Mouse (Mus musculus) cerebellum, adult 9-10 months (tissue): ENCODE measurements at regions not wholly inside any gene's neighbourhood (a gene's known extent, or its start where the extent isn't known, plus 50 kb on each side); places are given as distances from the start of the nearest gene placed in this dataset.

Experiments used
- DNase-seq: peaks from one replicate; pipeline ENCODE4 v3.0.0; 2022

DNA sequence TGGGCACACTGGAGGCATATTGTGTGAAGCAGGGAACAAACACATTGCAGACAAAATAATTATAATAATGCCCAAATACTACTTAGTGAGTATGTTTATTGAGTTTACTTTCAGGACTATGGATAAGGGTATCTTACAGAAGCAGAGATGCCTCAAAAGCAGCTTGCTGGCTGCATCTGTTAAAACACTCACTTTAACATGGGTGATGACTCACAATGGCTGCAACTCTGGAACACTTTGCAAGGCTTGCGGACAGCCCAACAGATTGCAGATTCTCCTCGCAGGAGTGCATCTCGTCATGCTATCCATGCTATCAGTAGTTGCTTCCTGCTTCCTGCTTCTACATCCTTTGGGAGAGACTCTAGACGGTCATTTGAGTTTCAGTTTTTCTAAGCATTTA is 373.2 kb upstream of the Arpp21 start:
- no peak for DNase-seq

DNA sequence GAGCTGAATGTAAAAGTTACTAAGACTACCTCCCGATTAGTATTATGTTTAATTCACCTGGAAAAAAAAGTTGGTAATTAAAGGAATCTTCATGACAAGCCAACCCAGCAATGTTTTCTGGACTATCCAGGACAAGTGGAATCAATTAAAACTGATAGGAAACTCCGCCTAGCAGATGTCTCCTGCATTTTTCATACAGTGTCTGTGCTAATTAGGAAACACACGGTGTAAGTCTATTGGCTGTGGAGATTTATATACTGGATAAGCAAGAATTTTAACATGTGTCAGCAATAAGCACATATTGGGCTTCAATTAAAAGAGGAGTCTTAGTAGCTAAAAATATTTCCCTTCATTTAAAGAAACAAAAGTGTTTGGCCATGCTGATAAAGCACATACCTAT is 371.5 kb upstream of the Arpp21 start:
- no peak for DNase-seq

DNA sequence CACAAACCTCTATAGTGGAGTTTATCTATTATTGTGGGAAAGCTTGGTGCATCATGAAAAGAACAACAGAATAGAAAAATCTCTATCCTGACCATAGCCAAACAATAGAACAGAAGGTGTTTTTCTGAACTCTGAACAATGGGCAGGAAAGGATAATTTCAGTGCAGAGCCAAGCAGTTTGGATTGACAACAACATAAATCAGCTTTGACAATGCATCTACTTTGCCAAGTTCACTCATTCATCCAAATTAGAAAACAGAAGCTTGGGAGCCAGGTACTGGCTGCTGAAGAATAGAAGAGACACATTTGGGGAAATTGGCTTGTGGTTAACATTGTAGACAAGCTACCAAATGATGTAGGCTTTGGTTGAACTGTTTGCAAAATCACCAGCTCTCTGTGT is 360.0 kb upstream of the Arpp21 start:
- DNase-seq = peak; percentile 82

DNA sequence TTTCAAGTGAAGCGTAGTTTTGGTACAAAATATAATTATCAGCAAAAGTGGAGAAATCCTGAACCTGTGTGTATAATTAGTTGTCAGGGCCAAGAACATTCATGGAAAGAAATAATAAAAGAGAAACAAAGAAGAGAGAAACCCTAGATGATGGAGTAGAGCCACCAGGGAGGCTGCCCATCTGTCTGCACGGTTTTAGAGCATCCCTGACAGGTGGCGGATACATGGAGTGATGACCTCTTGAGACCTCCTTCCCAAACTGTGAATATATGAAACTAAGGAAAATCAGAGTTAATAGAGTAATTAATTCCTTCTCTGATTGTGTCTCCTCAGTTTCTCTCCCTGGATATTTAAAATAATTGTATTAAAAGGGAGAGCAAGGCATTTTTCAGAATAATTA is 354.5 kb upstream of the Arpp21 start:
- DNase-seq = peak; percentile 58

DNA sequence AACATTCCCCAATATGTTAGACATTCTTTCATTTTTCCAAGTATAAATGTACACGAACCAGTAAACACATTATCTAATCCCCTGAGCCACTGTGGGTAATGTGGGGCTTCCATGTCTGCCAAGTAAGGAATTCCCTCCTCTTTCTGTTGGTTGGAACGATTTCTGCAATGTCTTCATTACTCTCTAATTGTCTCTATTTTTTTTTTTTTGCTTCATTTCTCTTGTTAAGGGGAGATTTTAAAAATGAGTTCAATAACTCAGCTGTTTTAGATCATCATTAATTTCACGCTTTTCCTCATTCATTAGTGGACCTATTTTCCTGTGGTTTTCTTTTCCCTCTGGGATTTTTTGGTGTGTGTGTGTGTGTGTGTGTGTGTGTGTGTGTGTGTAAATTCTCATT is 337.6 kb upstream of the Arpp21 start:
- DNase-seq = no peak

DNA sequence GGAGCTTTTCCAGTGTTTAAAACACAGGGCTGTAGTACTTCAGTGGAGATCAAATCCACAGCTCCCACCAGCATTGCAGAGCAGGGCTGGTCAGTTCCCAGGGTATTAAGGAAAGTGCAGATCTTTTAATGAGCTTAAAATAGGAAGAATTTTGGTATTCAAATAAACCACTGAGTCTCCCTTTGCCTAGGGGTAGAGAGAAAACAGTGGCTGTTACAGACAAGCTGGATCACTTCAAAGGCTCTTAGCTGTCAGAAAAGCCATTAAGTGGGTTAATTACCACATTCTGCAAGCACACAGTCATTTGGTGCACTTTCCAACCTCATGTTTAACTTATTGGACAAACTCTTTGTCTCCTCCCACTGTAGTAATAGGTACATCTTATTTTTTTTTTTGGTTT is 325.6 kb upstream of the Arpp21 start:
- no peak for DNase-seq

DNA sequence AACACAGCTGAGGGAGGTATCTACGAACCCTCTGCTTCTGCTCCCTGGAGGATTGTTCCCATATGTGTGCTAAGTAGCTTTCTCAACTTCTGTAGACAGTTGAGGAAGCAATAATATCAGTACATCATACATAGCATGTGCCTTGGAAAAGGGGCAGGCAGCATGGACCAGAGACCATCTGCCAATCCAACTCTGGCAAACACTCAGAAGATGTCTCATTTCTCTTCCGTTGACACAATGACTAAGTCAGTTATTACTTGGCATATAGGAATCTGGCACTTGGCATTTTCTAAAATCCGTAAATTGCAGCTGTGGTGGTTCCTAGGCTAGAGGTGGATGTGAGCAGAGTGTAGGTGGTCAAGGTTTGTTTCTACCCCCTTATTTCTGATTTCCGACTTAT is 324.5 kb upstream of the Arpp21 start:
- peak; percentile 17 for DNase-seq

DNA sequence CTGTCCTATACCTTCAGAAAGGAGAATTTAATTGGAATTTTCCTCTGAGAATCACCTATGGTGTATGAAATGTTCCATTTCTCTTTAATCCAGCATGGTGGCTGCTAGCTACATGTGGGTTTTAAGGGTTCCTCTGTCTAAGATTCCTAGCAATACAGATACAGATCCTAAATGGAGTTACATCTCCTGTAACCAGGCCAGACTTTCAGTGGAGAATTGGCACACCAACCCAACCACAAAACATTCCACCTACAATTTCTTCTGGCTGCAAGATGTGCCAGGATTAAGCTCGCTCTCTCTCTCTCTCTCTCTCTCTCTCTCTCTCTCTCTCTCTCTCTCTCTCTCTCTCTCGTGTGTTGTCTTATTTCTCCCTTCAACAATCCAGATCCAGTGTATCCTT is 302.2 kb upstream of the Arpp21 start:
- no peak for DNase-seq

DNA sequence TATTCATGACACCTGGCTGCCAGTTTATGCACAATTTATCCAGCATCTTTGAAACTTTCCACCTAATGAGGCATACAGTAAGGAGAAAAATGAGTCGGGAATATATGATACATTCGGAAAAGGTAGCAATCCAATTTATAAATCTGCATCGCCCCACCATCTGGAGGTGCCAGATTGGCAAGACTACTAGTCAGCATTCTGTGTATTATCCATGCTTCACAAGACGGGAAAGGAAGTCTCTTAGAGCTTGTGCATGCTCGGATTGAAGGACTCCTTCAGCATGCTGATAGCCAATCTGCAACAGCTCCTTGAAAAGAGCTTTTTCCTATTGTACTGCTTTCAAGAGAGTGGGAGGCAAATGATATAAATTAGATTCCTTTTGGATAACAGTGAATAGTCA is 289.6 kb upstream of the Arpp21 start:
- peak; percentile 74 for DNase-seq

DNA sequence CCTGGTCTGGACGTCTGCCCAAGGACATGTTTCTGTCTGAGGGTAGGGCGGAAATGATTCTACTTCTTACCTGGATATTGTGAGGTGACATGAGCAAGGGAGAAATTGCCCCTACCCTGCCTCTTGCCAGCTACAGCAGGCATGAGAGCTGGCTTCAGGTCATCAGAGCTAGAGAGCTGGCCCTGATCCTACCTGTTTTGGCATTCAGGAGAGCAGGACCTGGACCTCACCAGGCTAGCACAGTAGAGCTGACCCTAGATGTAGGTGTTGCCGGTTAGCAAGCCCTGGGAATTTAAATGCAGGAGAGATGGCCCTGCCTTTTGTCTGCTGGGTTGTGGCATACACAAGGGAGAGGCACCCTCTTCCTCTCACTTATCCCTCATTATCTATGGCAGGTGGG is 287.5 kb upstream of the Arpp21 start:
- DNase-seq = peak; percentile 27

DNA sequence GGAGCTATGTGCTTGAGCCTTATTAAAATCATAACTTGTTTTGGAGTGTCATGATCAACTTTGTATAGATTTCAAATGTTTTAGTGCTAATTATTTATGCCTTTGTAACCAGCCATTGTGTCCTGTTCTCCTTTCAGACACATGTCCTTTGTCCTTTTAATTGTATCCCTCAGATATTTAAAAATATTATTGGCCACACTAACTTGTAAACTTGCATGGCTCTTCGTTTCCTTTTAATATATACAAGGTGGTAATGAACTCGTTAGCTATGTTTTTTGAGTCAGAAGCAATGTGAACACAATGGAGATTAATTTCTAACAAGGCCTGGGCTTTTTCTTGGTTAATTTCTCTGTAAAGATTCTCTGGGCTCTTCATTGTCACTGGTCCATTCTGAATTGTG is 275.0 kb upstream of the Arpp21 start:
- DNase-seq = no peak

DNA sequence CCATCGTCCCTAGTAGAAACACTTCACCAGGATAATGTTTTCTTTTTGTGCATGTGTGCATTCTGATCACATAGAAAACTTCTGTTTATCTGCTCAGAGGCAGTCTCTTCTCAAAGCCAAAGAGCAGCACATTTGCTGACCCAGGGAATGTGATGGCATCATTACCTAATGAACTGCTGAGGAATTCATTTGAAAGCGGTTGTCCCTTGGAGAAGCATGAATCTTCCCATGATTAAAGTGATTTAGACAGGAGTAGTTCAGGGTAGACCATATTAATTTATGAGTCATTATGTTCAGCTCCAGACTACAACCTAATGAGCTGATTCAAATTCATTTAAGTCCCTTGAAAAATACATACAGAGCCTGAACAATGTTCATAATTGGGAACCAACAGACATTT is 271.1 kb upstream of the Arpp21 start:
- no peak for DNase-seq

DNA sequence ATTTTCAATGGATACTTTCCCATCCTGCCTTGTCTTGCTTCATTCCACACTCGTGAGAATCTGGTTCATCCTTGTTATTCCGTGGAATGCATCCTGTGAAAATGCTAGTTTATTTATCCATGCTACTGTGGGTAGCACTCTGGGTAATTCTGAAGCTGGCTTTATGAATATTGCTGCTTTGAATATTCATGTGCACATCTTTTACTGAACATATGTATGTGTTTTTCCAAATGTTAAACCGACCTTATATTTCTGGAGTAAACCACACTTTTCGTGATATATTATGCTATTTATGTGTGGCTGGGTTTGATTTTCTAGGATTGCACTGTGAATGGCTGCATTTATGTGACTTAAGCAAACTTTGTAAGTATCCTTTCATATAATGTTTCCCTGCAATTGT is 262.9 kb upstream of the Arpp21 start:
- DNase-seq = no peak

DNA sequence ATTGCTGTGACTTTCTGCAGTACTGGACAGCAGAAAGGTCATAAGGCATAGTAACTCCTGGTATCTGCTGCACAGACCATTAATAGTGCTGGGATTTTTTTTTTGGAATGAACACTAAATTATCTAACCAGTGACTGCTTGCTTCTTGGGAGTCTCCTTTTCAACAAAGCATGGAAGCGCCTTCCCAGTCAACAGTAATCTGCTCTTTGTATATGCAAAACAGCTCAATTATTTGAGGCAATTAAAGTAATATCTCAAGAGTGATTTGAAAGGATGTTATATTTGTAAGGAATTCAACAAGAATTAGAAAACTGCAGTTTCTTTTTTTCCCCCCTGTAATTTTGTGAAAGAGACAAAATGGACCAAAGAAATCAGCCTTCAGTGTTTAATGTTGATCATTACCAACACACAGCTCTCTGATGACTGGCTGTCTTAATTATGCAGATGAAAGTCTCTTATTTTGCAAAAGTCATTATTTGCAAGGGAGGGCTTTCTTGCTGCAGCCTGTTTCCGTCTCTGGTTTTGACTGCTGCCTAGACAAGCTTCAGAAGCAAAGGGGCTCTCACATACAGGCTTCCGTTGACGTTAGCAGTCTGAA is 260.3 kb upstream of the Arpp21 start:
- DNase-seq = no peak

DNA sequence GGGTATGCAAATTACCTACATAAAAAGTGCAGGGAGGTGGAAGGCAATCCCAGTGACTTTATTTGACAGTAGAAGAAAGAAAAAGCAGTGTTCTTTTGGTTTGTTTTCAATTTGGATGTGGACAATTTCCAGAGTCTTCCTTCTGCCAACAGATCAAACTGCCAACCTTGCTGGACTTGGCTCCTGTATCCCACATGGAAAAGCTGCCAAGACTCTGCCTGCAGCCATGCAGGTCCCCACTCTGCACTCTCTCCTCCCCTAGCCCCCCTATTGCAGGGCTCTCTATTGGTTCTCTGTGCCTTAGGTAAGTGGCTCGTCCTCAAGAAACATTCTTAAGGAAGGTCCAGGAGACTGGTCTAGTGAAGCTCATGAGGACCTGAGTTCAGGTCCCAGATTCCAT is 255.2 kb upstream of the Arpp21 start:
- DNase-seq = peak; percentile 94

DNA sequence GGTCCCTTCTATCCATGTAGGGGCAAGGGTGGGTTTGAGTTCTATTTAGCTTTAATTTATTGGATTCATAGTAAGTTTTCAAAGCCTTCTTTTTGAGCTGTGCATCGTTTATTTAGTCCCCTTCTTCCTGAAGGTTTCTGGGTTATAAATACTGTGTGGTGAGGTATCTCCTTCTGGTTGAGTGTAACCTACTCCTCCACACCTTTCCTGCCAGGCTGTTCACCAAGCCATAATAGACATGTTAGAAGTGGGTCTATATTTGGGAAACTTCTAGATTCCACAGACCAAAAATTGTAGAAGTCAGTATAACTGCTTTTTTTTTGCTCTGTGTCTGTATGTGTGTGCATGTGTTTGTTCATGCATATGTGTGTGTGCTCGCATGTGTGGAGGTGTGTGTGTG is 240.9 kb upstream of the Arpp21 start:
- DNase-seq = no peak

DNA sequence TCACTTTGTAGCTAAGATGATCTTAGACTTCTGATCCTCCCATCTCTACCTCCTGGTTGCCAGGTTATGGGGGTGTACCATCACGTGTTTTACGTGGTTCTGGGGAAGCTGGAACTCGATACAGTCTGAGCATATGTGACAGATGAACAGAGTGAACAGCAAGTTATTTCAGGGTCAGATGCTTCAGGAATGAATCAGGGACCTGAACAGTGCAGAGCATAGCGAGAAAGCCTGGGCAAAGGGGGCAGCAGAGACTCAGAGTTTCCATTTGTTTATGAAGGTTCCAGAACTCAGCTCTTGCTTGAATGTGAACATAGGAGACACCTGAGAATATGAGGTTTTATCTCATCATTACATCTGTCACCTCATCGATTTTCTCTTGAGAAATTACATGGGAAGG is 221.9 kb upstream of the Arpp21 start:
- peak; percentile 29 for DNase-seq

DNA sequence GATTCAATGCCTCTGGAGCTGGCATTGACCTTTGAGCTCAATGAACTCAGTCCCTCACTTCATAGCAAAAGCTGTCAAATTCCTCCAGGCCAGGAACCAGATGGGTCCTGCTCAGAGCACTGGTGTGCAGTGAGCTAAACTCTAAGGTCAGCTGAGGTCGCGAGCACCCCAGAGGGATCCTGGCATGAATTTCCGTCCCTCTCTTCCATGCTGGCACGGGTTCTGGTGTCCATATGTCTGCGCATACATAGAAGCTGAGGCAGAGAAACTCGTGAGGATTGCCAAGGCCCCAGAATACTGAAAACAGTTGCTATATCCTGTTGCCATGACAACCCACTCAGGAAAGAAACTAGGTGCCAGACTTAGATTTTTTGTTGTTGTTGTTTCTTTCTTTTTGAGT is 219.0 kb upstream of the Arpp21 start:
- DNase-seq = peak; percentile 99

DNA sequence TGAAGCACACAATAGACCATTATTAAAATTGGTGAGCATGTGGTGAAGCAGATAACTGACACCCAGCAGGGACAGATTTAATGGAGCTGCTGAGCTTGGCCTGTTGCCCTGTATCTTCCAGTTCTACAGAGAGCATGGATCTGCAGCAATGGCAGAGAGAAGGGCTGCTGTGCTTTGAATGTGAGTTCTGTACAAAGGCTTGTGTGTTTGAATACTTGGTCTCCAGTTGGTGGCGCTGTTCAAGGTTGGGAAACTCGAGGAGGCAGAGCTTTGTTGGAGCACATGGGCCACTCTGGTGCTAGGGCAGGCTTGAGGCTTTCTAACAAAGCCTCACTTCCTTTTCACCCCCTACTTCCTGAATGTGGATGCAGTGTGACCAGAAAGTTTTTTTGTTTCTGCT is 211.8 kb upstream of the Arpp21 start:
- DNase-seq = peak; percentile 85

DNA sequence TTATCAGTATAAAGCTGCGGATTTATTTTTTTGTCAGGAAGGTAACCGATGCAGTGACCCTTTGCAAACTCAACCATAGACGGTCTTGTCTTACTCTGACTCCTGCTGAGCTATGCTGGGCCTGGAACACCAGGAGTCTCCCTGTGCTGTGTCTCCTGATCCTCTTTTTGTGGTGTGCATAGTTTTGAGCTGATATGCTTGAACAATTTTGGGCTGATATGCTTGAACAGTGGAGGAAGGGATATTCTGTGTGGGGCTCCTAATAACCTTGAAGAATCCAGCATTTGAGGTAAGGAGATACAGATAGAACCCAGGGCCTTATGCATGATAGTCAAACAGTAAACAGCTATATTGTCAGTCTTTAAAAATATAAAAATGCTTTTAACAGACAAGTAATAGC is 211.2 kb upstream of the Arpp21 start:
- DNase-seq = peak; percentile 26

DNA sequence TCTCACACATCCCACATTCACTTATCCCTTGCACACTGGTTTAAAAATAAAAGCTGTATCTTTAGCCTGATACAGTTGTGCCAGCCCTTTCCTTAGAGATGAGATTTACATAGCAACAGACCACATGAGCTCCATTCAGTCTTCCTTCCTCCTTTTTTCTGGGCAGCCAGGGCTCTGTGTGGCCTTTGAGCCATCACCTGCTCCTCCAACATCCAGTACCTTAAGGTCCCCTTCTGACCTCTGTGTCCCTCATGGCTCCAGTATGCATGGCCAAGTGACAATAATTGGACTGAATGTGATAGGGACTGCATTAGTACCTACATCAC is 210.3 kb upstream of the Arpp21 start:
- DNase-seq = no peak

DNA sequence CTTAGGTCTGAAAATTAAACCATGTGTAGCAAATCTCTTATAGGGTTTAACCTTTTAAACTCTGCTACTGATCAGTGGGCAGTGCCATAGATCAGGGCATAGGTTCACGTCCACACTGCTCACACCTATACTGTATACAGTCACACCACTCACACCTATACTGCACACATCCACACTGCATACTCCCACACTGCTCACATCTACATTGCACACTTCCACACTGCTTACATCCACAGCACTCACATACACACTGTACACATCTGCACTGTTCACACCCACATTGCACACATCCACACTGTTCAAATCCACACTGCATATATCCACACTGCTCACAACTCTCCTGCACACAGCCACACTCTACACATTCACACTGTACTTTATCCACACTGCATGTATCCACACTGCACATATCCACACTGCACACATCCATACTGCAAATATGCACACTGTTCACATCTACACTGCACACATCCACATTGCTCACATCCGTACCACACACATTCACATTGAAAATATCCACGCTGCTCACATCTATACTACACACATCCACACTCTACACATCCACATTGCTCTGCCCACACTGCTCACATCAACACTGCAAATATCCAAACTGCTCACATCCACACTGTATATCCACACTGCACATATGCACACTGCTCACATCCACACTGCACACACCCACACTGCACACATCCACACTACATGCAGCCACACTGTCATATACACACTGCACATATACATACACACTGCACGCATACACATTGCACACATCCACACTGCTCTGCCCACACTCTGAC is 209.7 kb upstream of the Arpp21 start:
- DNase-seq = no peak

DNA sequence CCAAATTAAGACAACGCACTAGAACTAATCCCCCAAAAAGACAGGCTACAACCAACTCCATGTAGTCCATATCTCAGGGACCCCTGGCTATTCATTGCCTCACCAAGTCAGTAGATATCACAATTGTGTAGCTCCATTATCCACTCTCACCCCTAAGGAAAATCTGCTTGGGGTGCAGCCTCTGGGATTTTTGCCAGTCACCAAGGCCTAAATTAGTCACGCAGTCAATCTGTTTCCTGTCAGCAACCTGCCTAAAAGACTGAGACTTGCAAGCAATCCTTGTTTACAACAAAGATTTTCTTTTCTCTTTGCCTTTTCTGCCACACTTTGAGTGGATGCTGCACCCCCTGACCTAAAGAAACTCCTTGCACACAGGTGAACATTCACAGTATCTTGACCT is 208.5 kb upstream of the Arpp21 start:
- peak; percentile 61 for DNase-seq

DNA sequence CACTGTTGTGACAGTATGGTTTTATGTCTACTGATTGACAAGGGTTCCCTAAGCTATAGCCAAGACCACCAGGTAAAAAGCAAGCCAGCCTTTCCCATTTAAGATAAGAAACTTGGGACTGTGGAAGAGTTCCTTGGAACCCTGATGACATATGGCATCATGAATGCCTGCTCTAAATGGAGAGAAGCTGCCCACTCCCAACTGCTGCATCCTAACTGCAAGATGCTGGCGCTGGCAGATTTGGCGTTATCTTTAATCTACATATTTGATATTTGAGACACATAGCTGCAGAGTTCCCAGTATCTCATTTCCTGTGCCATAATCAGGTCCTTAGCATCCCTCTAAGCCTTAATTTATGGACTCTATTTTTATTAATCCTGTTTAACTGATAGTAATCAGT is 200.4 kb upstream of the Arpp21 start:
- no peak for DNase-seq

DNA sequence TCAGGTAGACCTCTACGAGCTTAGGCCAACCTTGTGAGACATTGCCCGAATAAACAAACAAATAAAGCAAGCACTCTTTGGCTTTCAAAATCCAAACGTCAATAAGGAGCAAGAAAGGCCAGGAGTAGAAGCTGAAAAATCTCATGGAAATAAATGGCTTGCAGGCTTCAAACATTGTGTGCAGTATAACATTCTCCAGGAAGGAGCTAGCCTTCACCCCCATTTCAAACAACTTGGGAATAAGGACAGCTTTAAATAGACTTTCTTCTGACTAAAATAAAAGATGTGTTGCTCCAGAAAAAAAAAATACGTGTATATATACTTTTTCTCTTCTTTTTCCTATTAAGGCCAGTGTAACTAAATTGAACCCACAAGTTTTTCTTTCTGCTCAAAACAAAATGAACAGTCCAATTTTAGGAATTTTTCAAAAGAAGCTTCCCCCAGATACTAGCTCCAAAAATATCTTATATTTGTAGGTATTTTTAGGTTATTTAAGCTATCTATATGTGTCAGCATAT is 196.2 kb upstream of the Arpp21 start:
- DNase-seq = no peak
